ENCODE assay signal across 8 mouse cellular contexts in the genomic region with DNA sequence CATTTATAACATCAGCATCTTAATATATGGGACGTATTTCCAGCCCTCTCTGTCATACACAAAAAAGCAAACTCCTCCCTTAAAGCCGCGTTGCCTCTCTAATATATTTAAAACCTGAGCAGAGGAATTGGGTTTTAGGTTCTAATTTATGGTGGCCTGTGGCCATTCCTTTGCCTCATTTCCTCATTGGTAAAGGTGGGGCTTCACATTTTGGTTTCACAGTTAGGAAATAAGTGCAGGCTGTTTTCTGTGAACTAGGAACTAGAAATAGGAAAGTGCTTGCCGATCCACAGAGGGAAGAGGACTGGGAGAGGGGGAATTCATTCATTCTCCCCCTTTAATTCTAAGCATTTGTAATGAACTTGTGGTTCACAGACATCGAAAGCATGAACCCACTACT. TPM values are rescaled to one million over a fixed set of nuclear protein-coding genes. Genes with fewer than 3 reads are reported as not detected.
DNase-seq lines count a peak whose midpoint lies in the region; ATAC-seq and TF ChIP-seq lines count a peak whose summit lies in the region.

No protein-coding gene starts in this region.

- H3K27me3 ChIP-seq in erythroblast, embryonic 14.5 days (ENCODE audit: control insufficient read depth): no peaks in the 10 kb centered on the region
- no peaks in the 10 kb centered on the region for H3K27me3 ChIP-seq in forebrain, postnatal 0 days (ENCODE audit: insufficient read depth, low read length)
- H3K27me3 ChIP-seq in liver, embryonic 16.5 days (ENCODE audit: control insufficient read depth, insufficient read depth, low read depth, low read length): no peaks in the 10 kb centered on the region

- peaks cover 14% of the 10 kb centered on the region for H3K36me3 ChIP-seq in erythroblast, embryonic 14.5 days (ENCODE audit: control insufficient read depth)
- H3K36me3 ChIP-seq in forebrain, postnatal 0 days (ENCODE audit: insufficient read depth): no peaks in the 10 kb centered on the region
- H3K36me3 ChIP-seq in liver, embryonic 16.5 days (ENCODE audit: control insufficient read depth, insufficient read depth): no peaks in the 10 kb centered on the region

- peak; percentile 31 for DNase-seq in CD4-positive helper T cell, adult 2 months (ENCODE audit: low read depth, low spot score)
- no peak for DNase-seq in forebrain, postnatal 0 days
- DNase-seq in embryo, embryonic 9.5 days (ENCODE audit: extremely low spot score): no peak
- DNase-seq in thymus, postnatal 4 days: no peak

- H3K4me2 ChIP-seq in forebrain, postnatal 0 days (ENCODE audit: low read depth): peak overlapping the region; percentile 67
- peak overlapping the region; percentile 76 for H3K4me2 ChIP-seq in liver, embryonic 16.5 days (ENCODE audit: low read depth, low read length)

- H3K4me3 ChIP-seq in erythroblast, embryonic 14.5 days (replicated peaks): peak overlapping the region; percentile 99
- H3K4me3 ChIP-seq in forebrain, postnatal 0 days (ENCODE audit: low read depth, low read length): peak overlapping the region; percentile 97
- H3K4me3 ChIP-seq in liver, embryonic 16.5 days (ENCODE audit: low read depth, low read length): peak overlapping the region; percentile 98

- 29% methylated on average over 5 of the region's 5 CpGs for WGBS in forebrain, postnatal 0 days
- 4% methylated on average over 5 of the region's 5 CpGs for WGBS in liver, embryonic 16.5 days (ENCODE audit: insufficient replicate concordance)

- H3K9me3 ChIP-seq in erythroblast, embryonic 14.5 days (ENCODE audit: control insufficient read depth, low read length): no peaks in the 10 kb centered on the region
- H3K9me3 ChIP-seq in forebrain, postnatal 0 days (ENCODE audit: low read length): no peaks in the 10 kb centered on the region
- H3K9me3 ChIP-seq in liver, embryonic 16.5 days (replicated peaks; ENCODE audit: control insufficient read depth, low read length): no peaks in the 10 kb centered on the region

- H3K4me1 ChIP-seq in erythroblast, embryonic 14.5 days (ENCODE audit: control insufficient read depth): peaks cover 52% of the 10 kb centered on the region
- H3K4me1 ChIP-seq in forebrain, postnatal 0 days (ENCODE audit: insufficient read depth): peaks cover 21% of the 10 kb centered on the region
- H3K4me1 ChIP-seq in liver, embryonic 16.5 days (ENCODE audit: control insufficient read depth, low read depth, low read length): peaks cover 42% of the 10 kb centered on the region

- peak overlapping the region; percentile 82 for H3K9ac ChIP-seq in forebrain, postnatal 0 days
- H3K9ac ChIP-seq in liver, embryonic 16.5 days (ENCODE audit: low read depth, low read length): peak overlapping the region; percentile 99

- ATAC-seq in erythroblast, adult 5-6 weeks (replicated peaks; ENCODE audit: low FRiP score, poor library complexity, severe bottlenecking): no peak
- ATAC-seq in forebrain, postnatal 0 days: no peak
- ATAC-seq in liver, embryonic 16.5 days (ENCODE audit: low read depth): no peak
- ATAC-seq in activated CD4-positive, CD25-positive, alpha-beta regulatory T cell, adult 4 months: no peak

- no peak for TF ChIP-seq CTCF in forebrain, postnatal 0 days (IDR thresholded peaks at IDR 0.05; ENCODE audit: low read depth)

- H3K27ac ChIP-seq in forebrain, postnatal 0 days (ENCODE audit: low read depth, low read length): no peak overlapping the region
- peak overlapping the region; percentile 97 for H3K27ac ChIP-seq in liver, embryonic 16.5 days (ENCODE audit: low read length)

RNA-seq across cellular contexts. Expression of a gene that starts 1.8 kb away (rescaled TPM):
- 6.5 and 7.8 TPM in 2 replicates for polyA plus RNA-seq in erythroblast, embryonic 14.5 days (2012)
- 283 and 297 TPM in 2 replicates for total RNA-seq in erythroblast, adult 5-6 weeks (2015; ENCODE audit: low replicate concordance)
- total RNA-seq in erythroblast, adult 5-6 weeks (2017; ENCODE audit: low replicate concordance): 147 and 152 TPM in 2 replicates
- 241 and 268 TPM in 2 replicates for total RNA-seq in forebrain, postnatal 0 days (2014; rRNA removed)
- 541 and 596 TPM in 2 replicates for polyA plus RNA-seq in forebrain, postnatal 0 days (2015; fragmentation: Nextera tagmentation; extraction: Ambion mirVana)
- 181 and 187 TPM in 2 replicates for polyA plus RNA-seq in liver, embryonic 16.5 days (2015; fragmentation: Nextera tagmentation; extraction: Ambion mirVana)
- 100 to 1,000 TPM; 749 to 764 TPM for polyA plus RNA-seq in activated CD4-positive, CD25-positive, alpha-beta regulatory T cell, adult 4 months (2017; shearing (Covaris generic))

RNA-seq across cellular contexts. Expression of a gene that starts 40.7 kb away (rescaled TPM):
- not detected in 2 replicates for polyA plus RNA-seq in erythroblast, embryonic 14.5 days (2012)
- not detected in 2 replicates for total RNA-seq in erythroblast, adult 5-6 weeks (2015; ENCODE audit: low replicate concordance)
- not detected in 2 replicates for total RNA-seq in erythroblast, adult 5-6 weeks (2017; ENCODE audit: low replicate concordance)
- total RNA-seq in forebrain, postnatal 0 days (2014; rRNA removed): not detected in 2 replicates
- polyA plus RNA-seq in forebrain, postnatal 0 days (2015; fragmentation: Nextera tagmentation; extraction: Ambion mirVana): 0.21 TPM in 1 of 2 replicates, not detected in the other
- polyA plus RNA-seq in liver, embryonic 16.5 days (2015; fragmentation: Nextera tagmentation; extraction: Ambion mirVana): 0.36 and 0.39 TPM in 2 replicates
- polyA plus RNA-seq in activated CD4-positive, CD25-positive, alpha-beta regulatory T cell, adult 4 months (2017; shearing (Covaris generic)): under 1 TPM in 1 of 2 experiments, not detected in 1; 0.32 TPM

RNA-seq across cellular contexts. Expression of a gene that starts 43.2 kb away (rescaled TPM):
- polyA plus RNA-seq in erythroblast, embryonic 14.5 days (2012): not detected in 2 replicates
- total RNA-seq in erythroblast, adult 5-6 weeks (2015; ENCODE audit: low replicate concordance): not detected in 2 replicates
- total RNA-seq in erythroblast, adult 5-6 weeks (2017; ENCODE audit: low replicate concordance): not detected in 2 replicates
- not detected in 2 replicates for total RNA-seq in forebrain, postnatal 0 days (2014; rRNA removed)
- not detected in 2 replicates for polyA plus RNA-seq in forebrain, postnatal 0 days (2015; fragmentation: Nextera tagmentation; extraction: Ambion mirVana)
- polyA plus RNA-seq in liver, embryonic 16.5 days (2015; fragmentation: Nextera tagmentation; extraction: Ambion mirVana): 0.07 TPM in 1 of 2 replicates, not detected in the other
- polyA plus RNA-seq in activated CD4-positive, CD25-positive, alpha-beta regulatory T cell, adult 4 months (2017; shearing (Covaris generic)): not detected

RNA-seq across cellular contexts. Expression of a gene that starts 46.9 kb away (rescaled TPM):
- polyA plus RNA-seq in erythroblast, embryonic 14.5 days (2012): 12.2 and 15.5 TPM in 2 replicates
- total RNA-seq in erythroblast, adult 5-6 weeks (2015; ENCODE audit: low replicate concordance): 4.6 and 10.4 TPM in 2 replicates
- 15.3 and 27.6 TPM in 2 replicates for total RNA-seq in erythroblast, adult 5-6 weeks (2017; ENCODE audit: low replicate concordance)
- total RNA-seq in forebrain, postnatal 0 days (2014; rRNA removed): 160 and 179 TPM in 2 replicates
- polyA plus RNA-seq in forebrain, postnatal 0 days (2015; fragmentation: Nextera tagmentation; extraction: Ambion mirVana): 211 and 215 TPM in 2 replicates
- 95.6 and 97.5 TPM in 2 replicates for polyA plus RNA-seq in liver, embryonic 16.5 days (2015; fragmentation: Nextera tagmentation; extraction: Ambion mirVana)
- 100 to 1,000 TPM; 139 to 184 TPM for polyA plus RNA-seq in activated CD4-positive, CD25-positive, alpha-beta regulatory T cell, adult 4 months (2017; shearing (Covaris generic))

RNA-seq across cellular contexts. Expression of a gene that starts 47.1 kb away (rescaled TPM):
- 10.0 and 10.9 TPM in 2 replicates for polyA plus RNA-seq in erythroblast, embryonic 14.5 days (2012)
- total RNA-seq in erythroblast, adult 5-6 weeks (2015; ENCODE audit: low replicate concordance): 7.1 and 17.7 TPM in 2 replicates
- total RNA-seq in erythroblast, adult 5-6 weeks (2017; ENCODE audit: low replicate concordance): 2.4 TPM in 1 of 2 replicates, not detected in the other
- total RNA-seq in forebrain, postnatal 0 days (2014; rRNA removed): 57.5 and 64.5 TPM in 2 replicates
- 112 and 128 TPM in 2 replicates for polyA plus RNA-seq in forebrain, postnatal 0 days (2015; fragmentation: Nextera tagmentation; extraction: Ambion mirVana)
- polyA plus RNA-seq in liver, embryonic 16.5 days (2015; fragmentation: Nextera tagmentation; extraction: Ambion mirVana): 34.0 and 37.5 TPM in 2 replicates
- polyA plus RNA-seq in activated CD4-positive, CD25-positive, alpha-beta regulatory T cell, adult 4 months (2017; shearing (Covaris generic)): 10 to 100 TPM; 80.2 to 97.8 TPM

Comparison
In these comparisons a context has a peak if more than half of its experiments do, and no peak if none do; other contexts are left out.
1. RNA of a gene that starts 1.8 kb away (polyA plus RNA-seq): 749 to 764 TPM in activated CD4-positive, CD25-positive, alpha-beta regulatory T cell, adult 4 months, 541 to 596 TPM in forebrain, postnatal 0 days and 181 to 187 TPM in liver, embryonic 16.5 days; 6.5 to 7.8 TPM in erythroblast, embryonic 14.5 days; every median in the first group is over 10 times any median in the second.
2. Peak in every context shown above with its lines, with median percentiles within 50 percentile points of each other: H3K4me3 ChIP-seq.